Mouse (Mus musculus) brain, embryonic 14.5 days (tissue): ENCODE data around the gene Ccdc62.

Source experiments
- CTCF ChIP-seq: fragments of 200-500 bp; IDR thresholded peaks from 2 replicates; pipeline ENCODE4 v1.5.1; 2012; ENCODE audit warnings: inconsistent platforms, mild to moderate bottlenecking, moderate library complexity, borderline replicate concordance; ENCODE audit not compliant: insufficient read depth, insufficient read length; ENCODE audit errors: extremely low read depth
- POLR2A ChIP-seq: fragments of 200-500 bp; IDR thresholded peaks from 2 replicates; pipeline ENCODE4 v1.6.1; 2012; ENCODE audit warnings: mild to moderate bottlenecking, inconsistent platforms, borderline replicate concordance; ENCODE audit not compliant: poor library complexity, insufficient read depth, insufficient read length, severe bottlenecking; ENCODE audit errors: extremely low read depth

DNA sequence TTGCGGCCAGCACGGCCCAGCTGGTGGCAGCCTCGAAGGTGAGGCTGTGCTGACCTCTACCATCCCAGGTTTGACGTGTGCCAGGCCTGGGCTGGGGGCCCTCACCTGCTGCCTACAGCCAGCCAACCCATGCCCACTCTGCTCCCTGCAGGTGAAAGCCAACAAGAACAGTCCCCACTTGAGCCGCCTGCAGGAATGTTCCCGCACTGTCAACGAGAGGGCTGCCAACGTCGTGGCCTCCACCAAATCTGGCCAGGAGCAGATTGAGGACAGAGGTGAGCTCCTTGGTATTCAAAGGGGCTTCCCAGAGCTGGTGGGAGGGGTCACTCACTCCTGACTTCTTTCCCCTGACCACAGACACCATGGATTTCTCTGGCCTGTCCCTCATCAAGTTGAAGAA is 70.8 kb downstream of the Ccdc62 start:
- TF ChIP-seq CTCF: no peak
- no peak for TF ChIP-seq POLR2A
